1 mouse cellular context compared by ENCODE assay signal in the genomic region with DNA sequence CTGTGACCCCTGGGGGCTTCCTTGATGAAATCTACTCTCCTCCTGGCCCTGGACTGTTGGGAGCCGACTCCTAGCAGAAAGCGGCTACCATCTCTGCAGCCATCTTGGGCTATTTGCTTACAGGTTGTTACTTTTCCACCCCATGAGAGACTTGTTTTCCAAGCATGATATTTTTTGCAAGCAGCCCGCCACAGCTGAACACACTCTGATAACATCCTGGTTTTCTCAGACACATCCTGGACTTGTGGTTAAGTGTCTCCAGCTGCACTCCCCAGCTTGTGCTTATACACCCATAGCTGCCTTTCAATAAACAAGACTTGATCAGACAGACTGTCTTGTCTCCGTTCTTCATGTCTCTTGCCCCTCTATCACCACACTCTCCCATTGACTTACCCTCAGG.
TF ChIP-seq lines count a peak whose summit lies in the region.

No protein-coding gene starts in this region.

TF ChIP-seq in MEL, 35 proteins besides CTCF, POLR2A, EP300 and RAD21 (continued from another document):
- TF ChIP-seq ZC3H11A (IDR thresholded peaks at IDR 0.05; ENCODE audit: low read depth, low read length) (no peak), MAFK (IDR thresholded peaks at IDR 0.05; ENCODE audit: borderline replicate concordance, low read depth, low read length) (no peak), MAX (IDR thresholded peaks at IDR 0.05; ENCODE audit: low read length) (no peak), KAT2A (conservative IDR thresholded peaks at IDR 0.05; ENCODE audit: low read depth, low read length) (no peak), E2F4 (IDR thresholded peaks at IDR 0.05; ENCODE audit: borderline replicate concordance, low read depth, low read length) (no peak), TCF12 (IDR thresholded peaks at IDR 0.05; ENCODE audit: low read depth, low read length) (0 out of 2 replicates have a peak, but pooled peaks have one; percentile 28), NRF1 (IDR thresholded peaks at IDR 0.05; ENCODE audit: insufficient read depth, low read depth, low read length, poor library complexity, severe bottlenecking) (no peak), ZNF384 (IDR thresholded peaks at IDR 0.05; ENCODE audit: low read depth, low read length) (no peak), USF1 (IDR thresholded peaks at IDR 0.05; ENCODE audit: low read depth, low read length) (no peak), RCOR1 (IDR thresholded peaks at IDR 0.05; ENCODE audit: low read depth, low read length) (no peak)
